Mouse (Mus musculus) lung, adult 2 months (tissue): ENCODE measurements around the gene Rtn3.

Experiments
- CTCF ChIP-seq: fragments of 200-500 bp; IDR thresholded peaks from 2 replicates; pipeline ENCODE4 v1.5.1; 2011; ENCODE audit warnings: mild to moderate bottlenecking, low read length, control low read depth; ENCODE audit not compliant: insufficient read depth
- POLR2A ChIP-seq: fragments of 200-500 bp; IDR thresholded peaks from 2 replicates; pipeline ENCODE4 v1.6.1; 2011; ENCODE audit warnings: low read depth, mild to moderate bottlenecking, control low read depth, low read length, borderline replicate concordance; ENCODE audit errors: extremely low read depth

- TF ChIP-seq POLR2A = no peak
- TF ChIP-seq CTCF = no peak
These were observed 4.6 kb upstream of the Rtn3 start for GRCm38 (mm10) chr19:7487680-7488079.
